Mouse (Mus musculus): ENCODE data around the gene 4930579F01Rik. TPM values are rescaled to one million over a fixed set of nuclear protein-coding genes. Genes with fewer than 3 reads are reported as not detected.
A peak's percentile ranks its signal among the peaks of the same experiment; 100 is the strongest.

4930579F01Rik gene
- polyA plus RNA-seq, 1 experiment from 2014 or later = not detected

- Histone ChIP-seq H3K4me1 (ENCODE audit: insufficient read depth, low read depth, low read length) (no peaks in the 10 kb centered on the region), H3K4me3 (ENCODE audit: low read depth, low read length) (no peak overlapping the region), H3K9ac (replicated peaks; ENCODE audit: low read depth) (no peak overlapping the region), H3K27ac (ENCODE audit: low read length) (no peak overlapping the region), H3K4me2 (replicated peaks; ENCODE audit: low read depth, low read length) (no peak overlapping the region), H3K9me3 (ENCODE audit: low read length) (no peaks in the 10 kb centered on the region), H3K27me3 (replicated peaks; ENCODE audit: insufficient read depth, low read length) (no peaks in the 10 kb centered on the region), H3K36me3 (ENCODE audit: insufficient read depth, low read length) (no peaks in the 10 kb centered on the region)
- ATAC-seq (no peak), DNase-seq (ENCODE audit: low spot score) (no peak)
- TF ChIP-seq CTCF (IDR thresholded peaks at IDR 0.05) (no peak), EP300 (IDR thresholded peaks at IDR 0.05) (no peak)
- WGBS = 57% methylated on average over 4 of the region's 4 CpGs
Measured at GRCm38 (mm10) chr3:138222511-138222910, 28.9 kb upstream of the 4930579F01Rik start.

GRCm38 (mm10) chr3:138221116-138221515, 27.5 kb upstream of the 4930579F01Rik start:
- 88% methylated on average over 11 of the region's 11 CpGs for WGBS
- Histone ChIP-seq H3K4me2 (replicated peaks; ENCODE audit: low read depth, low read length) (no peak overlapping the region), H3K36me3 (ENCODE audit: insufficient read depth, low read length) (no peaks in the 10 kb centered on the region), H3K9me3 (ENCODE audit: low read length) (no peaks in the 10 kb centered on the region), H3K4me1 (ENCODE audit: insufficient read depth, low read depth, low read length) (no peaks in the 10 kb centered on the region), H3K27ac (ENCODE audit: low read length) (no peak overlapping the region), H3K4me3 (ENCODE audit: low read depth, low read length) (no peak overlapping the region), H3K9ac (replicated peaks; ENCODE audit: low read depth) (no peak overlapping the region), H3K27me3 (replicated peaks; ENCODE audit: insufficient read depth, low read length) (no peaks in the 10 kb centered on the region)
- no peak for ATAC-seq
- TF ChIP-seq CTCF (IDR thresholded peaks at IDR 0.05) (no peak), EP300 (IDR thresholded peaks at IDR 0.05) (no peak)
- DNase-seq (ENCODE audit: low spot score) = no peak

GRCm38 (mm10) chr3:138217631-138218264, 24.1 kb upstream of the 4930579F01Rik start, which contains the start of gene Adh7:
TSS of gene Adh7 (plus strand) at chr3:138217760.
- Histone ChIP-seq H3K27me3 (replicated peaks; ENCODE audit: insufficient read depth, low read length) (no peaks in the 10 kb centered on the region), H3K27ac (ENCODE audit: low read length) (no peak within 1 kb of the TSS), H3K4me3 (ENCODE audit: low read depth, low read length) (no peak within 1 kb of the TSS), H3K36me3 (ENCODE audit: insufficient read depth, low read length) (no peaks in the 10 kb centered on the region), H3K4me1 (ENCODE audit: insufficient read depth, low read depth, low read length) (no peaks in the 10 kb centered on the region), H3K4me2 (replicated peaks; ENCODE audit: low read depth, low read length) (no peak within 1 kb of the TSS), H3K9me3 (ENCODE audit: low read length) (no peaks in the 10 kb centered on the region), H3K9ac (replicated peaks; ENCODE audit: low read depth) (no peak within 1 kb of the TSS)
- DNase-seq (ENCODE audit: low spot score) (peak; percentile 28), ATAC-seq (no peak)
- WGBS = 71% methylated on average over 10 of the region's 10 CpGs
- no peak for TF ChIP-seq CTCF (IDR thresholded peaks at IDR 0.05)

- no peak overlapping the region for H3K9ac ChIP-seq (replicated peaks; ENCODE audit: low read depth)
- WGBS = 77% methylated on average over 8 of the region's 8 CpGs
- H3K27ac ChIP-seq (ENCODE audit: low read length) = no peak overlapping the region
- no peak overlapping the region for H3K4me2 ChIP-seq (replicated peaks; ENCODE audit: low read depth, low read length)
- peak; percentile 14 for DNase-seq (ENCODE audit: low spot score)
- no peaks in the 10 kb centered on the region for H3K36me3 ChIP-seq (ENCODE audit: insufficient read depth, low read length)
- no peaks in the 10 kb centered on the region for H3K4me1 ChIP-seq (ENCODE audit: insufficient read depth, low read depth, low read length)
- no peak for ATAC-seq
- no peak overlapping the region for H3K4me3 ChIP-seq (ENCODE audit: low read depth, low read length)
- no peaks in the 10 kb centered on the region for H3K9me3 ChIP-seq (ENCODE audit: low read length)
- no peaks in the 10 kb centered on the region for H3K27me3 ChIP-seq (replicated peaks; ENCODE audit: insufficient read depth, low read length)
- TF ChIP-seq CTCF (IDR thresholded peaks at IDR 0.05) (no peak), EP300 (IDR thresholded peaks at IDR 0.05) (no peak)
Measured at GRCm38 (mm10) chr3:138216091-138216490, 22.5 kb upstream of the 4930579F01Rik start.

GRCm38 (mm10) chr3:138215395-138215989, 21.9 kb upstream of the 4930579F01Rik start:
- WGBS = 45% methylated on average over 11 of the region's 11 CpGs
- no peak overlapping the region for H3K4me2 ChIP-seq (replicated peaks; ENCODE audit: low read depth, low read length)
- H3K27me3 ChIP-seq (replicated peaks; ENCODE audit: insufficient read depth, low read length) = no peaks in the 10 kb centered on the region
- H3K36me3 ChIP-seq (ENCODE audit: insufficient read depth, low read length) = no peaks in the 10 kb centered on the region
- no peaks in the 10 kb centered on the region for H3K9me3 ChIP-seq (ENCODE audit: low read length)
- no peaks in the 10 kb centered on the region for H3K4me1 ChIP-seq (ENCODE audit: insufficient read depth, low read depth, low read length)
- H3K4me3 ChIP-seq (ENCODE audit: low read depth, low read length) = no peak overlapping the region
- no peak overlapping the region for H3K27ac ChIP-seq (ENCODE audit: low read length)
- ATAC-seq = no peak
- H3K9ac ChIP-seq (replicated peaks; ENCODE audit: low read depth) = no peak overlapping the region
- TF ChIP-seq EP300 (IDR thresholded peaks at IDR 0.05) = no peak
- TF ChIP-seq CTCF (IDR thresholded peaks at IDR 0.05) = no peak
- DNase-seq (ENCODE audit: low spot score) = no peak

GRCm38 (mm10) chr3:138212431-138212951, 18.9 kb upstream of the 4930579F01Rik start:
- Histone ChIP-seq H3K9ac (replicated peaks; ENCODE audit: low read depth) (no peak overlapping the region), H3K27me3 (replicated peaks; ENCODE audit: insufficient read depth, low read length) (no peaks in the 10 kb centered on the region), H3K36me3 (ENCODE audit: insufficient read depth, low read length) (no peaks in the 10 kb centered on the region), H3K4me3 (ENCODE audit: low read depth, low read length) (no peak overlapping the region), H3K4me1 (ENCODE audit: insufficient read depth, low read depth, low read length) (no peaks in the 10 kb centered on the region), H3K4me2 (replicated peaks; ENCODE audit: low read depth, low read length) (no peak overlapping the region), H3K9me3 (ENCODE audit: low read length) (no peaks in the 10 kb centered on the region), H3K27ac (ENCODE audit: low read length) (no peak overlapping the region)
- ATAC-seq (no peak), DNase-seq (ENCODE audit: low spot score) (no peak)
- TF ChIP-seq CTCF (IDR thresholded peaks at IDR 0.05) = no peak
- TF ChIP-seq EP300 (IDR thresholded peaks at IDR 0.05) = no peak
- 88% methylated on average over 4 of the region's 4 CpGs for WGBS

Measured in lung, postnatal 0 days (tissue).